Mouse (Mus musculus): ENCODE data around the gene Tsen34. TPM values are rescaled to one million over a fixed set of nuclear protein-coding genes. Genes with fewer than 3 reads are reported as not detected.
"Not testable (repeated sequence)": the region's sequence is repeated elsewhere in the genome, so short reads cannot be mapped to it uniquely, and the experiment has no call there.

Tsen34 gene
- polyA plus RNA-seq, 1 experiment from 2014 or later = 244 TPM

GRCm38 (mm10) chr7:3706343-3706934 is 13.8 kb downstream of the Tsen34 start:
- peaks cover 5% of the 10 kb centered on the region for H3K4me1 ChIP-seq (ENCODE audit: control insufficient read depth, insufficient read depth, low read length)
- no peak for ATAC-seq (ENCODE audit: insufficient read depth, low FRiP score, low TSS enrichment)
- H3K36me3 ChIP-seq (ENCODE audit: control insufficient read depth, insufficient read depth, low read length) = peaks cover 3% of the 10 kb centered on the region; the same call in 1 of the 2 replicates
- H3K9me3 ChIP-seq (ENCODE audit: control insufficient read depth, low read length) = no peaks in the 10 kb centered on the region
- WGBS = 63% methylated on average over 11 of the region's 11 CpGs
- peak overlapping the region; percentile 92 for H3K4me3 ChIP-seq (ENCODE audit: low read depth, low read length)
- H3K4me2 ChIP-seq (ENCODE audit: low read depth) = peak overlapping the region; percentile 96
- H3K27me3 ChIP-seq (ENCODE audit: control insufficient read depth, insufficient read depth, low read length) = no peaks in the 10 kb centered on the region
- peak overlapping the region; percentile 86 for H3K9ac ChIP-seq (ENCODE audit: low read length)
- H3K27ac ChIP-seq (ENCODE audit: low read depth, low read length) = no peak overlapping the region
- DNase-seq (ENCODE audit: low spot score) = no peak

GRCm38 (mm10) chr7:3707027-3707426 is 14.4 kb downstream of the Tsen34 start:
- H3K27ac ChIP-seq (ENCODE audit: low read depth, low read length) = no peak overlapping the region
- no peak for DNase-seq (ENCODE audit: low spot score)
- 69% methylated on average over 4 of the region's 4 CpGs for WGBS

GRCm38 (mm10) chr7:3707568-3708413 is 15.1 kb downstream of the Tsen34 start:
- H3K27me3 ChIP-seq (ENCODE audit: control insufficient read depth, insufficient read depth, low read length) = no peaks in the 10 kb centered on the region
- no peak overlapping the region for H3K4me3 ChIP-seq (ENCODE audit: low read depth, low read length)
- H3K4me1 ChIP-seq (ENCODE audit: control insufficient read depth, insufficient read depth, low read length) = peaks cover 5% of the 10 kb centered on the region
- ATAC-seq (ENCODE audit: insufficient read depth, low FRiP score, low TSS enrichment) = no peak
- H3K4me2 ChIP-seq (ENCODE audit: low read depth) = no peak overlapping the region
- no peaks in the 10 kb centered on the region for H3K9me3 ChIP-seq (ENCODE audit: control insufficient read depth, low read length)
- H3K36me3 ChIP-seq (ENCODE audit: control insufficient read depth, insufficient read depth, low read length) = peaks cover 3% of the 10 kb centered on the region; the same call in 1 of the 2 replicates
- no peak for DNase-seq (ENCODE audit: low spot score)
- no peak overlapping the region for H3K27ac ChIP-seq (ENCODE audit: low read depth, low read length)
- H3K9ac ChIP-seq (ENCODE audit: low read length) = no peak overlapping the region
- WGBS = 23% methylated on average over 7 of the region's 7 CpGs

More at GRCm38 (mm10) chr7:3707027-3707426, 14.4 kb downstream of the Tsen34 start:
- ATAC-seq (ENCODE audit: insufficient read depth, low FRiP score, low TSS enrichment) = no peak
- Histone ChIP-seq H3K9ac (ENCODE audit: low read length) (no peak overlapping the region), H3K9me3 (ENCODE audit: control insufficient read depth, low read length) (no peaks in the 10 kb centered on the region), H3K36me3 (ENCODE audit: control insufficient read depth, insufficient read depth, low read length) (peaks cover 3% of the 10 kb centered on the region; the same call in 1 of the 2 replicates), H3K4me1 (ENCODE audit: control insufficient read depth, insufficient read depth, low read length) (peaks cover 5% of the 10 kb centered on the region), H3K27me3 (ENCODE audit: control insufficient read depth, insufficient read depth, low read length) (no peaks in the 10 kb centered on the region), H3K4me3 (ENCODE audit: low read depth, low read length) (no peak overlapping the region), H3K4me2 (ENCODE audit: low read depth) (no peak overlapping the region)

GRCm38 (mm10) chr7:3708447-3708980 is 15.9 kb downstream of the Tsen34 start:
- ATAC-seq (ENCODE audit: insufficient read depth, low FRiP score, low TSS enrichment) = not testable (repeated sequence)

GRCm38 (mm10) chr7:3709000-3709399 is 16.3 kb downstream of the Tsen34 start:
- no peak overlapping the region for H3K4me2 ChIP-seq (ENCODE audit: low read depth)
- H3K36me3 ChIP-seq (ENCODE audit: control insufficient read depth, insufficient read depth, low read length) = peaks cover 3% of the 10 kb centered on the region; the same call in 1 of the 2 replicates
- H3K9ac ChIP-seq (ENCODE audit: low read length) = no peak overlapping the region
- H3K4me1 ChIP-seq (ENCODE audit: control insufficient read depth, insufficient read depth, low read length) = peaks cover 5% of the 10 kb centered on the region
- ATAC-seq (ENCODE audit: insufficient read depth, low FRiP score, low TSS enrichment) (no peak), DNase-seq (ENCODE audit: low spot score) (no peak)
- WGBS = 87% methylated on average over 1 of the region's 1 CpGs
- H3K4me3 ChIP-seq (ENCODE audit: low read depth, low read length) = no peak overlapping the region
- H3K9me3 ChIP-seq (ENCODE audit: control insufficient read depth, low read length) = no peaks in the 10 kb centered on the region
- no peaks in the 10 kb centered on the region for H3K27me3 ChIP-seq (ENCODE audit: control insufficient read depth, insufficient read depth, low read length)
- H3K27ac ChIP-seq (ENCODE audit: low read depth, low read length) = no peak overlapping the region

More at GRCm38 (mm10) chr7:3708447-3708980, 15.9 kb downstream of the Tsen34 start:
- not testable (repeated sequence) for H3K9me3 ChIP-seq (ENCODE audit: control insufficient read depth, low read length); H3K4me3 ChIP-seq (ENCODE audit: low read depth, low read length); H3K27ac ChIP-seq (ENCODE audit: low read depth, low read length); H3K27me3 ChIP-seq (ENCODE audit: control insufficient read depth, insufficient read depth, low read length); DNase-seq (ENCODE audit: low spot score); H3K4me2 ChIP-seq (ENCODE audit: low read depth); H3K9ac ChIP-seq (ENCODE audit: low read length); H3K36me3 ChIP-seq (ENCODE audit: control insufficient read depth, insufficient read depth, low read length); H3K4me1 ChIP-seq (ENCODE audit: control insufficient read depth, insufficient read depth, low read length)
- WGBS = 40% methylated on average over 5 of the region's 5 CpGs

- H3K4me3 ChIP-seq (ENCODE audit: low read depth, low read length) = no peak overlapping the region
- no peaks in the 10 kb centered on the region for H3K27me3 ChIP-seq (ENCODE audit: control insufficient read depth, insufficient read depth, low read length)
- H3K9ac ChIP-seq (ENCODE audit: low read length) = no peak overlapping the region
- no peak overlapping the region for H3K27ac ChIP-seq (ENCODE audit: low read depth, low read length)
- DNase-seq (ENCODE audit: low spot score) = no peak
- 36% methylated on average over 5 of the region's 5 CpGs for whole genome bisulfite sequencing
- H3K36me3 ChIP-seq (ENCODE audit: control insufficient read depth, insufficient read depth, low read length) = no peaks in the 10 kb centered on the region
- ATAC-seq (ENCODE audit: insufficient read depth, low FRiP score, low TSS enrichment) = no peak
- H3K4me1 ChIP-seq (ENCODE audit: control insufficient read depth, insufficient read depth, low read length) = no peaks in the 10 kb centered on the region
- H3K9me3 ChIP-seq (ENCODE audit: control insufficient read depth, low read length) = no peaks in the 10 kb centered on the region
- H3K4me2 ChIP-seq (ENCODE audit: low read depth) = no peak overlapping the region
Measured at GRCm38 (mm10) chr7:3712264-3712942, 19.7 kb downstream of the Tsen34 start.

- H3K9me3 ChIP-seq (ENCODE audit: control insufficient read depth, low read length) = no peaks in the 10 kb centered on the region
- no peak overlapping the region for H3K4me2 ChIP-seq (ENCODE audit: low read depth)
- H3K4me3 ChIP-seq (ENCODE audit: low read depth, low read length) = no peak overlapping the region
- no peak overlapping the region for H3K9ac ChIP-seq (ENCODE audit: low read length)
- H3K27me3 ChIP-seq (ENCODE audit: control insufficient read depth, insufficient read depth, low read length) = no peaks in the 10 kb centered on the region
- no peak overlapping the region for H3K27ac ChIP-seq (ENCODE audit: low read depth, low read length)
- no peak for DNase-seq (ENCODE audit: low spot score)
- ATAC-seq (ENCODE audit: insufficient read depth, low FRiP score, low TSS enrichment) = no peak
- WGBS = 47% methylated on average over 1 of the region's 1 CpGs
- H3K36me3 ChIP-seq (ENCODE audit: control insufficient read depth, insufficient read depth, low read length) = no peaks in the 10 kb centered on the region
- no peaks in the 10 kb centered on the region for H3K4me1 ChIP-seq (ENCODE audit: control insufficient read depth, insufficient read depth, low read length)
Measured at GRCm38 (mm10) chr7:3715249-3715648, 22.6 kb downstream of the Tsen34 start.

GRCm38 (mm10) chr7:3720268-3720667 is 27.6 kb downstream of the Tsen34 start, which contains the start of gene Pirb:
Gene Pirb, minus strand, starts transcription at chr7:3720391.
- not testable (repeated sequence) for ATAC-seq (ENCODE audit: insufficient read depth, low FRiP score, low TSS enrichment); H3K4me1 ChIP-seq (ENCODE audit: control insufficient read depth, insufficient read depth, low read length); H3K4me2 ChIP-seq (ENCODE audit: low read depth); H3K9ac ChIP-seq (ENCODE audit: low read length); H3K27me3 ChIP-seq (ENCODE audit: control insufficient read depth, insufficient read depth, low read length); H3K27ac ChIP-seq (ENCODE audit: low read depth, low read length); H3K36me3 ChIP-seq (ENCODE audit: control insufficient read depth, insufficient read depth, low read length); H3K9me3 ChIP-seq (ENCODE audit: control insufficient read depth, low read length); DNase-seq (ENCODE audit: low spot score); H3K4me3 ChIP-seq (ENCODE audit: low read depth, low read length)
- 56% methylated on average over 1 of the region's 3 CpGs for WGBS

Data from neural tube, embryonic 11.5 days (tissue).